Mouse (Mus musculus): ENCODE measurements around the gene Tes3-ps.

Tes3-ps gene

GRCm38 (mm10) chr13:49492376-49493368 is at the start of gene Tes3-ps:
Gene Tes3-ps, plus strand, starts transcription at chr13:49493318.
- no peak for DNase-seq

GRCm38 (mm10) chr13:49444451-49444850 is 48.7 kb upstream of the Tes3-ps start:
- DNase-seq = no peak

- DNase-seq = peak; percentile 88
Observed at GRCm38 (mm10) chr13:49449318-49449749, 43.8 kb upstream of the Tes3-ps start.

GRCm38 (mm10) chr13:49460276-49460675 is 32.8 kb upstream of the Tes3-ps start:
- DNase-seq = no peak

- DNase-seq = no peak
Observed at GRCm38 (mm10) chr13:49460692-49461414, 32.3 kb upstream of the Tes3-ps start.

- DNase-seq = no peak
Observed at GRCm38 (mm10) chr13:49461458-49462132, 31.5 kb upstream of the Tes3-ps start.

GRCm38 (mm10) chr13:49462921-49463320 is 30.2 kb upstream of the Tes3-ps start:
- DNase-seq = no peak

GRCm38 (mm10) chr13:49465875-49466274 is 27.2 kb upstream of the Tes3-ps start:
- DNase-seq = no peak

- DNase-seq = no peak
Observed at GRCm38 (mm10) chr13:49466393-49467075, 26.6 kb upstream of the Tes3-ps start.

- no peak for DNase-seq
Observed at GRCm38 (mm10) chr13:49467585-49467984, 25.5 kb upstream of the Tes3-ps start.

- DNase-seq = no peak
Observed at GRCm38 (mm10) chr13:49469002-49469401, 24.1 kb upstream of the Tes3-ps start.

- DNase-seq = no peak
Observed at GRCm38 (mm10) chr13:49470319-49470718, 22.8 kb upstream of the Tes3-ps start.

GRCm38 (mm10) chr13:49470806-49471205 is 22.3 kb upstream of the Tes3-ps start:
- DNase-seq = no peak

- DNase-seq = no peak
Observed at GRCm38 (mm10) chr13:49471981-49472675, 21.0 kb upstream of the Tes3-ps start.

- no peak for DNase-seq
Observed at GRCm38 (mm10) chr13:49472676-49473005, 20.5 kb upstream of the Tes3-ps start.

GRCm38 (mm10) chr13:49477887-49478286 is 15.2 kb upstream of the Tes3-ps start:
- DNase-seq = no peak

- no peak for DNase-seq
Observed at GRCm38 (mm10) chr13:49478851-49479374, 14.2 kb upstream of the Tes3-ps start.

- DNase-seq = no peak
Observed at GRCm38 (mm10) chr13:49479399-49479798, 13.7 kb upstream of the Tes3-ps start.

GRCm38 (mm10) chr13:49480057-49480456 is 13.1 kb upstream of the Tes3-ps start:
- no peak for DNase-seq

GRCm38 (mm10) chr13:49480551-49480950 is 12.6 kb upstream of the Tes3-ps start:
- no peak for DNase-seq

- no peak for DNase-seq
Observed at GRCm38 (mm10) chr13:49485388-49485787, 7.7 kb upstream of the Tes3-ps start.

- no peak for DNase-seq
Observed at GRCm38 (mm10) chr13:49504510-49504909, 11.4 kb downstream of the Tes3-ps start, which contains the start of gene Ecm2. Gene Ecm2, plus strand, starts transcription at chr13:49504810.

Data from right cerebral cortex, postnatal 4 days (tissue).